Mouse (Mus musculus) midbrain, embryonic 11.5 days (tissue): ENCODE results near the gene Syt8. TPM values are rescaled to one million over a fixed set of nuclear protein-coding genes. Genes with fewer than 3 reads are reported as not detected.

Experiments used
- ATAC-seq: fragments of 200-750 bp; cut with Nextera tagmentation; 2 replicates; pipeline ENCODE4 v1.8.0; 2017; ENCODE audit warnings: moderate TSS enrichment, moderate library complexity; ENCODE audit not compliant: low FRiP score
- DNase-seq: peaks from one replicate; pipeline ENCODE4 v3.0.0; 2015; ENCODE audit warnings: low spot score; ENCODE audit errors: missing footprints
- H3K27ac ChIP-seq: fragments of 300-500 bp; sonication (generic); 2 replicates; pipeline ENCODE4 v1.5.1; 2014; ENCODE audit warnings: low read depth, low read length
- H3K27me3 ChIP-seq: fragments of 300-500 bp; sonication (generic); 2 replicates; pipeline ENCODE4 v1.6.1; 2014; ENCODE audit warnings: mild to moderate bottlenecking, low read length, moderate library complexity, mixed read lengths; ENCODE audit not compliant: control insufficient read depth, insufficient read depth
- H3K36me3 ChIP-seq: fragments of 300-500 bp; sonication (generic); 2 replicates; pipeline ENCODE4 v1.6.1; 2014; ENCODE audit warnings: mild to moderate bottlenecking, low read length, moderate library complexity, mixed read lengths; ENCODE audit not compliant: control insufficient read depth, insufficient read depth
- H3K4me1 ChIP-seq: fragments of 300-500 bp; sonication (generic); 2 replicates; pipeline ENCODE4 v1.6.1; 2014; ENCODE audit warnings: low read length; ENCODE audit not compliant: control insufficient read depth, insufficient read depth
- H3K4me2 ChIP-seq: fragments of 300-500 bp; sonication (generic); 2 replicates; pipeline ENCODE4 v1.6.1; 2014; ENCODE audit warnings: mild to moderate bottlenecking, moderate library complexity
- H3K4me3 ChIP-seq: fragments of 300-500 bp; sonication (generic); 2 replicates; pipeline ENCODE4 v1.5.1; 2014; ENCODE audit warnings: low read depth, low read length
- H3K9ac ChIP-seq: fragments of 300-500 bp; sonication (generic); 2 replicates; pipeline ENCODE4 v1.6.1; 2014; ENCODE audit warnings: low read length
- H3K9me3 ChIP-seq: fragments of 300-500 bp; sonication (generic); 2 replicates; pipeline ENCODE4 v1.6.1; 2016; ENCODE audit warnings: low read length; ENCODE audit not compliant: control insufficient read depth
- WGBS: fragments of 180-500 bp; shearing (Covaris S2); extraction: QIAGEN DNeasy Blood & Tissue Kit; methylation state at CpG from one replicate; pipeline ENCODE4 v1.1.7; 2014; 5-methylcytosine and 5-hydroxymethylcytosine counted together
- polyA plus RNA-seq: library from polyadenylated mRNA; unstranded; fragments of >200 nt; fragmentation: Nextera tagmentation; extraction: Ambion mirVana; gene quantifications from 2 replicates; pipeline ENCODE4 v1.2.1, GENCODE M21; 2014

Syt8 gene
- polyA plus RNA-seq, 1 experiment from 2014 or later: not detected

DNA sequence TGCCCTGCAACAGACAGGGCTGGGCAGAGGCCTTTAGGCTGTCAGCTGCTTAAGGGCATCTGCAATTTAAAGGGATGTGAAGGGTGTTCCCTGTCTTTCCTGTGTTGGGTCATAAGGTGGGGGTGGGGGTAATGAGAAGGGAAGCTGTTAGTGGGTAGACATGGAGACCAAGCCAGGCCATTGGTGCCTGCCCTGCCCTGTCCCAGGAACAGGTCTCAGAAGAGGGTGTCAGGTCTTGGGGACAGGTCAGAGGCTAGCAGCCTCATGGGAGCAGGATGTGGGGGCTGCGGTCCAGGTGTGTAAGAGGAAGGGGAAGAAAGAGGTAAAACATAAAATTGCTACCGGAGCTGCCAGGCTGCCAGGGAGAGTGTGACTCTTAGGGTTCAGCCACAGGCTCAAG is 26.8 kb downstream of the Syt8 start:
- Histone ChIP-seq H3K4me2 (no peak overlapping the region), H3K4me3 (no peak overlapping the region), H3K36me3 (no peaks in the 10 kb centered on the region), H3K27ac (no peak overlapping the region), H3K9me3 (no peaks in the 10 kb centered on the region), H3K27me3 (no peaks in the 10 kb centered on the region), H3K9ac (no peak overlapping the region), H3K4me1 (0 out of 2 replicates have a peak, but pooled peaks cover 5% of the 10 kb centered on the region)
- WGBS: 85% methylated on average over 2 of the region's 2 CpGs
- ATAC-seq (no peak), DNase-seq (peak; percentile 19)

DNA sequence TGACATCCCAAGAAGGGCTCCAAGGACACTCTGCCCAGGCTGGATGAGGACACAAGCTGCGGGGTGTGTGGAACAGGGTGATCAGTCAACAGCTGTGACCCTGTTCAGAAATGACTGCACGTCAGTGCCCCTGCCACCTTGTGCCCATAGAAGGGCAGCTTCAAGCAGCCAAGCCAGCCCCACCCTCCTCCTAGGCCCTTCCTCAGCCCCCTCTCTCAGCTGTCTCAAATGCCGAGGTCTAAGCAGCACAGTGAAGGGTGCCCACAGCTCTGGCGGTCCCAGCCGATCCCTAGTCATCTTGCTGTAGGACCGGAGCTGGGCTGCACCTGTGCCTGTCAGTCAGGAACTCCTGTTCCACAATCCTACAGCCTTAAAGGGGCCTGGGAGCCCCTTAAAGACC is 27.5 kb downstream of the Syt8 start:
- H3K9ac ChIP-seq: no peak overlapping the region
- H3K4me1 ChIP-seq: no peaks in the 10 kb centered on the region
- H3K4me2 ChIP-seq: no peak overlapping the region
- ATAC-seq: no peak
- no peaks in the 10 kb centered on the region for H3K36me3 ChIP-seq
- no peak overlapping the region for H3K4me3 ChIP-seq
- no peak overlapping the region for H3K27ac ChIP-seq
- no peaks in the 10 kb centered on the region for H3K27me3 ChIP-seq
- no peak for DNase-seq
- whole genome bisulfite sequencing: 86% methylated on average over 6 of the region's 6 CpGs
- H3K9me3 ChIP-seq: no peaks in the 10 kb centered on the region

DNA sequence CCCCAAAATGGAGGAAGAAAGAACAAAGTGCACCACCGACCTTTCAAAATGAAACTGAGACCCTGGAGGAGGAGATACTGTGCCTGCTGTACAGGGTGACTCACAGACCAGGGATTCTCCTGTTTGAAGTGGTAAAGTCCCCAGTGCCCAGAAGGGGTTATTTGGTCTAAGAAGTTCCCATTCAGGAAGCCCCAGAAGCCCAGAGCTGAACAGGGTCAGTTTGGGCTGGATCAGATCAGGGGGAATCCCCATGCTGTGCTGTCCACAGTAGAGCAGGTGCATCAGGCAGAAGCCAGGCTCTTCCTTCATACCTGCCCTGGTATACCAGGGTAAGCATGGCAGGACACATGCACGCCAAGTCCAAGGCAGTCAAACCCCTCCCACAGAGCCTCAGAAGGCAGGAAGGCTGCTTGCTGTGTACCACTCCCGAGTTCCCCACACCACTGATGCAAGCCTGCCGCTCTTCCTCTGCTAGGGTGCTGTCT is 28.0 kb downstream of the Syt8 start:
- ATAC-seq (no peak), DNase-seq (no peak)
- Histone ChIP-seq H3K4me1 (no peaks in the 10 kb centered on the region), H3K4me3 (no peak overlapping the region), H3K4me2 (no peak overlapping the region), H3K36me3 (no peaks in the 10 kb centered on the region), H3K27ac (no peak overlapping the region), H3K27me3 (no peaks in the 10 kb centered on the region), H3K9me3 (no peaks in the 10 kb centered on the region), H3K9ac (no peak overlapping the region)
- WGBS: 68% methylated on average over 4 of the region's 4 CpGs

DNA sequence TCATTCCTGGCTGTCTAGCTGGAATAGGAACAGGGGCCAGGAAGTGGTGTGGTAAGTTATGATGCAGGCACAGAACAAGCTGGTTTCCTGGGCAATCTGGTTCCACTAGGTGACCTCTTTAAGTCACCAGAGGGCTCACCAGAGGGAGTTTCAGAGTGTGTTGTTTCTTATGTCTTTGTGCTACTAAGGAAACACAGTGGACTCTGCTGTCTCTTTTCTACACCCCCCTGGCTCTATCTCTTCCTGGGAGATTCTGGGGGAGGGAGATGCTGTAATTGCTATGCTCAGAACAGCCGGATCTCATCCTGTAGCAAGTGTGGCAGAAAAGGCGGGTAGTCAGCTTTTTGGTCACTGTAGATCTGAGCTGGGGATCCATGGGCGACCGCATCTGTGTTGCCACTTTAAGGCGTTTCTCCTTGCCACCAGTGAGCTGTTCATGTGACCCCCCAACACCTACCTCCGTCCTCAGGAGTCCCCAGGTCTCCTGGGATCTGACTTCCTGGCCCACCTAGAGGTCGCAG is 35.6 kb downstream of the Syt8 start:
- WGBS: 83% methylated on average over 7 of the region's 7 CpGs
- Histone ChIP-seq H3K27me3 (no peaks in the 10 kb centered on the region), H3K4me3 (no peak overlapping the region), H3K9me3 (no peaks in the 10 kb centered on the region), H3K4me1 (peaks cover 15% of the 10 kb centered on the region), H3K27ac (no peak overlapping the region), H3K4me2 (no peak overlapping the region), H3K36me3 (no peaks in the 10 kb centered on the region), H3K9ac (no peak overlapping the region)
- peak; percentile 74 for DNase-seq
- no peak for ATAC-seq

DNA sequence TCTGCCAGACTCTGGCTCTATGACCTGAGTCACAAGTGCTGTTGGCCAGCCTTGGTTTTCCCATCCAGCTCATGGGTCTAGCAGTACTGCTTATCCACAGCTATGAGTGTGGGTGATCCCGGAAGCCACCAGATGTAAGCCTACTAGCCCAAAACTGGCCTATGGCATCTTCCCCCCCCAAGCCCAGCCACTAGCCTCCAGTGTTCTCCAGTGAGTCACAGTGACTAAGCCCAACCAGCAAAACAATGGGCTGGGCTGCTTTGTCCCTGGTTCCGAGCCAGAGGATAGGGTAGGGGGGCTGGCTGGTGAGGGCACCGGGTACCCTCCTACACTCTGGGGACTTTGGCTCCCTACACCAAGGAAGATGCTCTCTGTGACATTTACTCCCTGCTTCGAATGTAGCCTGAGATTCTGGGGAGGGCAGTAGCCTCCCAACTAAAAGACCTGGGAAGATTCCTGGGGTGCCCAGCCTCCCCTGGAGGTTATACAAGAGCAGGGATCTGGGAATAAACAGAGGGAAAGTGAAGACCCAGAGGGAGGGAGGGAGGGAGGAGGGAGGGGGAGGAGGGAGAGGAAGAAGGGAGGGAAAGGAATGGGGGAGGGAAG is 36.3 kb downstream of the Syt8 start:
- peaks cover 15% of the 10 kb centered on the region for H3K4me1 ChIP-seq
- H3K9me3 ChIP-seq: no peaks in the 10 kb centered on the region
- 21% methylated on average over 4 of the region's 4 CpGs for WGBS
- H3K36me3 ChIP-seq: no peaks in the 10 kb centered on the region
- DNase-seq: peak; percentile 88
- peak; percentile 57; the same call in 1 of the 2 replicates for ATAC-seq
- H3K4me2 ChIP-seq: no peak overlapping the region
- H3K27me3 ChIP-seq: no peaks in the 10 kb centered on the region
- H3K4me3 ChIP-seq: no peak overlapping the region
- no peak overlapping the region for H3K27ac ChIP-seq
- H3K9ac ChIP-seq: no peak overlapping the region

DNA sequence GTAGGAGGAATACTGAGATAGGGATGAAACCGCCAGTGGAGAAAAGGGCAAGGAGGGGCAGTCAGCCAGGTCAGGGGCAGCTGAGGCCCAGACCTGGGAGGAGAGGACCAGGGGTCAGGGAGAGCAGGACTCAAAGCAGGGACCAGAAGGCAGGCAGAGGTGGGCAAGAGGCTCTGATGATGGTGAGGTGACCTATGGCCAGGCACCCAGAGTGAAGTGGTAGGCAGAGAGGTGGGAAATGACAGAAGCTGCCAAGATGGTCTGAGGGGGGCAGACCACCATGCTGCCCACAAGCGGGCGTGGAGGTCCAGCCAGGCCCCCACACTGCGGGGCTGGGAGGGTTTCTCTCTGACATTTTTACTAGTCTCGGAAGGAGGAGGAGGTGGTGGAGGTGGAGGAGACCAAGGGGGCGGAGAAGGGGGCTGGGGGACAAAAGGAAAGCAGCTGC is 36.8 kb downstream of the Syt8 start:
- no peaks in the 10 kb centered on the region for H3K9me3 ChIP-seq
- ATAC-seq: peak; percentile 43; the same call in 1 of the 2 replicates
- H3K4me2 ChIP-seq: no peak overlapping the region
- H3K9ac ChIP-seq: peak overlapping the region; percentile 55
- H3K27ac ChIP-seq: peak overlapping the region; percentile 47
- H3K4me3 ChIP-seq: no peak overlapping the region
- H3K36me3 ChIP-seq: no peaks in the 10 kb centered on the region
- no peaks in the 10 kb centered on the region for H3K27me3 ChIP-seq
- 26% methylated on average over 6 of the region's 6 CpGs for WGBS
- peak; percentile 87 for DNase-seq
- H3K4me1 ChIP-seq: peaks cover 15% of the 10 kb centered on the region

DNA sequence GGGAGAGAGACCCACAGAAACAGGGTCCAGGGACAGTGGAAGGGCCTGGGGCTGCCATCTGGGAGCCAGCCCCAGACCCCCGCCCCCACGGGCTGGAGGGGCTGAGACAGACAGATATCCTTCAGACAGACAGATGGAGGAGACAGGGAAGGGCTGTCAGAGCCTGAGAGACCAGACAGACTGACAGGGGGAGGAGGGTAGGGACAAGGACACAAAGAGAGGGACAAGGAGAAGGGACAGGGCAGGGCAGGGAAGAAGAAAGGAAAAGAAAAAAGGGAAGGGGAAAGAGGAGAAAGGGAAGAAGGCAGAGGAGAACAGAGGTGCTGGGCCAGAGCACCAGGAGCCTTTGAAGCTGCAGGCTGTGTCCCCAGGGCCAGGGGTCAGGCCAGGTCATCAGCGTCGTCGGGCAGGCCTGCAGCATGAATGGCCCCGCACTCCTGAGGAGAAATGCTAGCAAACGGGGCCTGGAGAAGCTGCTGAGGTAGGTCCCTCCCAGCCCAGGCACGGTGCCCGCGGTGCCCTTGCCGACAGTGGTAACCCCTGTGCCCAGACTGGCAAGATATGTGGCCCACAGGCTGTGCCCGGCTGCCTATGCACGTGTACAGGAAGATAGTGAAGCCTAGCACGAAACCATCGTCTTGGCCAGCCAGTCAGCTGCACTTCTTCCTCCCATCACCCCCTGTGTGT is 37.4 kb downstream of the Syt8 start:
- DNase-seq: peak; percentile 88
- H3K4me2 ChIP-seq: no peak overlapping the region
- 0 out of 2 replicates have a peak, but pooled peaks have one; percentile 18 for ATAC-seq
- H3K36me3 ChIP-seq: no peaks in the 10 kb centered on the region
- H3K9ac ChIP-seq: peak overlapping the region; percentile 55
- no peaks in the 10 kb centered on the region for H3K9me3 ChIP-seq
- H3K4me1 ChIP-seq: peaks cover 15% of the 10 kb centered on the region
- no peak overlapping the region for H3K4me3 ChIP-seq
- peak overlapping the region; percentile 47 for H3K27ac ChIP-seq
- 33% methylated on average over 15 of the region's 15 CpGs for WGBS
- H3K27me3 ChIP-seq: no peaks in the 10 kb centered on the region

DNA sequence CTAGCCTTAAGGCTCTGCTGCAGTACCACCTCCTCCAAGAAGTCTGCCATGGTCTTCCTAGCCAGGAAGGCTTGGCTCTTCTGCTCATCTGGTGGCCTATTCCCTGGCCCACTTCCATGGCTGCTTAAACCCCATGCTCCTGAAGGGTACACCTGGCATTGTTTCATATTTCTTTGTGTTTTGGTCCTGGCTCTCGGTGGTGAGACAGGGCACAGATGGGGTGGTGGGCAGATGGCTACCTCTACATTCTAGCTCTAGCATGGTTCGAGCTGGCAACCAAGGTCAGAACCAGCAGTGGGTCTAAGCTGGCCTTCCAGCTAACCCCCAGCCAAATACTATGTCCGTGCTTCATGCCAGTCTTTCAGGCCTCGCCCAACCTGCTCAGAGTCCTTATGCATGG is 38.3 kb downstream of the Syt8 start:
- H3K27ac ChIP-seq: no peak overlapping the region
- H3K4me3 ChIP-seq: no peak overlapping the region
- peaks cover 15% of the 10 kb centered on the region for H3K4me1 ChIP-seq
- H3K9ac ChIP-seq: no peak overlapping the region
- H3K4me2 ChIP-seq: no peak overlapping the region
- H3K9me3 ChIP-seq: no peaks in the 10 kb centered on the region
- WGBS: 86% methylated on average over 4 of the region's 4 CpGs
- DNase-seq (no peak), ATAC-seq (no peak)
- no peaks in the 10 kb centered on the region for H3K27me3 ChIP-seq
- H3K36me3 ChIP-seq: no peaks in the 10 kb centered on the region

DNA sequence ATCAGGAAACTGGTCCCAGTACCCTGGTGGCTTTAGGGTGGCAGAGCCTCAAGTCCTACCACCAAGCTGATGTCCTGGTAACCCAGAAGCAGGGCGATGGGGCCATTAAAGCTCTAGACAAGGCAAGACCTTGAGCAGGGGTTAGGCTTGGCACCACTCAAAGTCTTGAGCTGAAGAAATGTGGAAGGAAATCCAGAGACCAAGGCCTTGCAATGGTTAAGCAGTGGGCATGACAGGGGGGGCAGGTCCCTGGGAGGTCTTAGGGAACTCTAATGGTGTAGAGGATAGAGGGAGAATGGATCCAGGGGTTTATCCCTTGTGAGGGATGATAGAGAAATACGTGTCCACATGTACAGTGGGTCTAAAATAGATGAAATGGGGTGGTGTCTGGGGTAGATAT is 38.8 kb downstream of the Syt8 start:
- Histone ChIP-seq H3K27ac (no peak overlapping the region), H3K9ac (no peak overlapping the region), H3K9me3 (no peaks in the 10 kb centered on the region), H3K4me3 (no peak overlapping the region), H3K36me3 (no peaks in the 10 kb centered on the region), H3K4me2 (no peak overlapping the region), H3K27me3 (no peaks in the 10 kb centered on the region), H3K4me1 (peaks cover 15% of the 10 kb centered on the region)
- WGBS: 94% methylated on average over 2 of the region's 2 CpGs
- ATAC-seq (no peak), DNase-seq (peak; percentile 75)
